Mouse (Mus musculus): ENCODE data around the gene Cd27. TPM values are rescaled to one million over a fixed set of nuclear protein-coding genes. Genes with fewer than 3 reads are reported as not detected.
"Not testable (repeated sequence)": the region's sequence is repeated elsewhere in the genome, so short reads cannot be mapped to it uniquely, and the experiment has no call there.

The Cd27 gene
- total RNA-seq (2014; rRNA removed; ENCODE audit: low replicate concordance) (3.4 TPM in 1 of 2 replicates, not detected in the other), polyA plus RNA-seq (2015; fragmentation: Nextera tagmentation; extraction: Ambion mirVana) (1.3 and 1.6 TPM in 2 replicates)

- H3K9me3 ChIP-seq (replicated peaks; ENCODE audit: control insufficient read depth, low read length) = no peaks in the 10 kb centered on the region
- ATAC-seq (ENCODE audit: insufficient read depth, low read depth) = no peak
- H3K4me1 ChIP-seq (ENCODE audit: control insufficient read depth, insufficient read depth) = peaks cover 21% of the 10 kb centered on the region
- no peak within 1 kb of the TSS; the same call in 1 of the 2 replicates for H3K4me2 ChIP-seq (ENCODE audit: low read depth, low read length)
- TF ChIP-seq EP300 (IDR thresholded peaks at IDR 0.05; ENCODE audit: low read depth) = no peak
- no peak for TF ChIP-seq CTCF (IDR thresholded peaks at IDR 0.05; ENCODE audit: low read depth)
- H3K36me3 ChIP-seq (replicated peaks; ENCODE audit: control insufficient read depth, insufficient read depth, low read length) = no peaks in the 10 kb centered on the region
- peak within 1 kb of the TSS; percentile 31; the same call in 1 of the 2 replicates for H3K4me3 ChIP-seq (ENCODE audit: low read depth, low read length)
- H3K27me3 ChIP-seq (ENCODE audit: control insufficient read depth, insufficient read depth, low read length) = no peaks in the 10 kb centered on the region
- H3K27ac ChIP-seq (ENCODE audit: low read depth) = peak within 1 kb of the TSS; percentile 48; the same call in 1 of the 2 replicates
- H3K9ac ChIP-seq (replicated peaks; ENCODE audit: low read depth, low read length) = no peak within 1 kb of the TSS; the same call in 1 of the 2 replicates
- WGBS = 51% methylated on average over 6 of the region's 6 CpGs
- DNase-seq (ENCODE audit: low spot score) = no peak
Observed at GRCm38 (mm10) chr6:125236782-125237181, at the start of gene Cd27. Cd27 (minus strand) TSS chr6:125237010.

- H3K4me1 ChIP-seq (ENCODE audit: control insufficient read depth, insufficient read depth) = no peaks in the 10 kb centered on the region
- H3K36me3 ChIP-seq (replicated peaks; ENCODE audit: control insufficient read depth, insufficient read depth, low read length) = no peaks in the 10 kb centered on the region
- no peak within 1 kb of the TSS for H3K4me2 ChIP-seq (ENCODE audit: low read depth, low read length)
- ATAC-seq (ENCODE audit: insufficient read depth, low read depth) (no peak), DNase-seq (ENCODE audit: low spot score) (no peak)
- TF ChIP-seq CTCF (IDR thresholded peaks at IDR 0.05; ENCODE audit: low read depth) (no peak), EP300 (IDR thresholded peaks at IDR 0.05; ENCODE audit: low read depth) (no peak)
- H3K9me3 ChIP-seq (replicated peaks; ENCODE audit: control insufficient read depth, low read length) = peaks cover 5% of the 10 kb centered on the region; the same call in 1 of the 2 replicates
- H3K27me3 ChIP-seq (ENCODE audit: control insufficient read depth, insufficient read depth, low read length) = no peaks in the 10 kb centered on the region
- no peak within 1 kb of the TSS for H3K27ac ChIP-seq (ENCODE audit: low read depth)
- no peak within 1 kb of the TSS for H3K9ac ChIP-seq (replicated peaks; ENCODE audit: low read depth, low read length)
- WGBS = 95% methylated on average over 22 of the region's 22 CpGs
- no peak within 1 kb of the TSS for H3K4me3 ChIP-seq (ENCODE audit: low read depth, low read length)
Observed at GRCm38 (mm10) chr6:125285890-125286289, 49.1 kb upstream of the Cd27 start, which contains the start of gene Tuba3a. Tuba3a (minus strand) TSS chr6:125286042.

DNA sequence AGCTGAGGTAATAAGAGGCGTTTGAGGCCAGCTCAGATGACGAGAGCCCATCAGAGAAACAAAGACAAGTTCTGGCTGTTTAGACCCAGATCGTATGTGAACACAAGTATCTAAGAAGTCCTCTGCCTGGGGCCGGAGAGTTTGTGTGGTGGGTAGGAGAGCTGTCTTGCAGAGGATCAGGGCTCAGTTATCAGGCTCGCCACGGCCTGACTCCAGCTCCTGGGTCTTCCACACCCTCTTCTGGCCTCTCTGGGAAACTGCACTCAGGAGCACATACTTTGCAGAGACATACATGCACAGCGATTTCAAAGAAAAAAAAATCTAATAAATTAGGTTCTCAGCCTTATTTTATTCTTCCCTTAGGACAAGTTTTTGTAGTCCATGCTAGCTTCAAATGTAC, 47.9 kb upstream of the Cd27 start:
- ATAC-seq (ENCODE audit: insufficient read depth, low read depth) = no peak
- 84% methylated on average over 7 of the region's 7 CpGs for WGBS
- Histone ChIP-seq H3K4me2 (ENCODE audit: low read depth, low read length) (no peak overlapping the region), H3K27me3 (ENCODE audit: control insufficient read depth, insufficient read depth, low read length) (no peaks in the 10 kb centered on the region), H3K4me1 (ENCODE audit: control insufficient read depth, insufficient read depth) (no peaks in the 10 kb centered on the region), H3K36me3 (replicated peaks; ENCODE audit: control insufficient read depth, insufficient read depth, low read length) (no peaks in the 10 kb centered on the region), H3K4me3 (ENCODE audit: low read depth, low read length) (no peak overlapping the region), H3K9ac (replicated peaks; ENCODE audit: low read depth, low read length) (no peak overlapping the region), H3K9me3 (replicated peaks; ENCODE audit: control insufficient read depth, low read length) (peaks cover 5% of the 10 kb centered on the region; the same call in 1 of the 2 replicates), H3K27ac (ENCODE audit: low read depth) (no peak overlapping the region)
- no peak for TF ChIP-seq CTCF (IDR thresholded peaks at IDR 0.05; ENCODE audit: low read depth)
- no peak for TF ChIP-seq EP300 (IDR thresholded peaks at IDR 0.05; ENCODE audit: low read depth)
- DNase-seq (ENCODE audit: low spot score) = no peak

- no peaks in the 10 kb centered on the region for H3K36me3 ChIP-seq (replicated peaks; ENCODE audit: control insufficient read depth, insufficient read depth, low read length)
- no peak for DNase-seq (ENCODE audit: low spot score)
- no peaks in the 10 kb centered on the region for H3K27me3 ChIP-seq (ENCODE audit: control insufficient read depth, insufficient read depth, low read length)
- peaks cover 5% of the 10 kb centered on the region; the same call in 1 of the 2 replicates for H3K9me3 ChIP-seq (replicated peaks; ENCODE audit: control insufficient read depth, low read length)
- H3K4me2 ChIP-seq (ENCODE audit: low read depth, low read length) = no peak overlapping the region
- 51% methylated on average over 8 of the region's 8 CpGs for WGBS
- no peak overlapping the region for H3K27ac ChIP-seq (ENCODE audit: low read depth)
- H3K9ac ChIP-seq (replicated peaks; ENCODE audit: low read depth, low read length) = no peak overlapping the region
- TF ChIP-seq EP300 (IDR thresholded peaks at IDR 0.05; ENCODE audit: low read depth) (no peak), CTCF (IDR thresholded peaks at IDR 0.05; ENCODE audit: low read depth) (no peak)
- H3K4me3 ChIP-seq (ENCODE audit: low read depth, low read length) = no peak overlapping the region
- no peaks in the 10 kb centered on the region for H3K4me1 ChIP-seq (ENCODE audit: control insufficient read depth, insufficient read depth)
- ATAC-seq (ENCODE audit: insufficient read depth, low read depth) = no peak
Observed at GRCm38 (mm10) chr6:125284250-125284649, 47.4 kb upstream of the Cd27 start.

GRCm38 (mm10) chr6:125282721-125283120, 45.9 kb upstream of the Cd27 start:
- not testable (repeated sequence) for H3K4me2 ChIP-seq (ENCODE audit: low read depth, low read length); H3K27ac ChIP-seq (ENCODE audit: low read depth); H3K4me1 ChIP-seq (ENCODE audit: control insufficient read depth, insufficient read depth); H3K9me3 ChIP-seq (replicated peaks; ENCODE audit: control insufficient read depth, low read length); ATAC-seq (ENCODE audit: insufficient read depth, low read depth); H3K4me3 ChIP-seq (ENCODE audit: low read depth, low read length); H3K36me3 ChIP-seq (replicated peaks; ENCODE audit: control insufficient read depth, insufficient read depth, low read length); H3K9ac ChIP-seq (replicated peaks; ENCODE audit: low read depth, low read length); H3K27me3 ChIP-seq (ENCODE audit: control insufficient read depth, insufficient read depth, low read length); DNase-seq (ENCODE audit: low spot score)
- 73% methylated on average over 13 of the region's 13 CpGs for WGBS

DNA sequence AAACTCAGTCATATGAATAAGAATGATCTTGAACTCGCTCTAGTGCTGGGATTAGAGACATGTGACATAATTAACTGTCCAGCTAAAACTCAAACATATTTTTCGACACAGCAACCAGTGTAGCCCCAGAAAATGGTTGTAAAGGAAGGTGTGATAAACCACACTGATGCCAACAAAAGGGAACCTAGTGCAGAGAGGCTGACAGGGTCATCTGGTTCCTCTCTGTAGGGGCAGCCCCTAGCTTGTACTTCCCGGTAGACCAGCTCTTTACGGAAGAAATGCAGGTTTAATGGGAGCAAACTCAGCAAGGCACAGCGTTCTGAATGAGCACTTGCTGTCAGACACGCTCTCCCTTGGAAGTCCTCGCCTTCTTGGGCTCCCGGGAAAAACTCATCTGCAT, 42.9 kb upstream of the Cd27 start:
- Histone ChIP-seq H3K27me3 (ENCODE audit: control insufficient read depth, insufficient read depth, low read length) (no peaks in the 10 kb centered on the region), H3K4me1 (ENCODE audit: control insufficient read depth, insufficient read depth) (no peaks in the 10 kb centered on the region), H3K4me2 (ENCODE audit: low read depth, low read length) (no peak overlapping the region), H3K36me3 (replicated peaks; ENCODE audit: control insufficient read depth, insufficient read depth, low read length) (no peaks in the 10 kb centered on the region), H3K9ac (replicated peaks; ENCODE audit: low read depth, low read length) (no peak overlapping the region), H3K4me3 (ENCODE audit: low read depth, low read length) (no peak overlapping the region), H3K27ac (ENCODE audit: low read depth) (no peak overlapping the region), H3K9me3 (replicated peaks; ENCODE audit: control insufficient read depth, low read length) (peaks cover 1% of the 10 kb centered on the region; the same call in 1 of the 2 replicates)
- WGBS = 62% methylated on average over 8 of the region's 8 CpGs
- DNase-seq (ENCODE audit: low spot score) (no peak), ATAC-seq (ENCODE audit: insufficient read depth, low read depth) (no peak)
- TF ChIP-seq CTCF (IDR thresholded peaks at IDR 0.05; ENCODE audit: low read depth) = no peak
- TF ChIP-seq EP300 (IDR thresholded peaks at IDR 0.05; ENCODE audit: low read depth) = no peak

Measured in heart, postnatal 0 days (tissue).